Mouse (Mus musculus) ES-Bruce4 (cell line): ENCODE measurements around the gene Zap70. TPM values are rescaled to one million over a fixed set of nuclear protein-coding genes. Genes with fewer than 3 reads are reported as not detected.

Source experiments
- H3K27ac ChIP-seq: 2 replicates; pipeline ENCODE4 v1.5.1; 2012; ENCODE audit warnings: low read length, inconsistent platforms; ENCODE audit not compliant: insufficient read depth
- H3K27me3 ChIP-seq: 2 replicates; pipeline ENCODE4 v1.6.1; 2012; ENCODE audit warnings: mild to moderate bottlenecking, low read length, inconsistent platforms; ENCODE audit not compliant: control insufficient read depth, poor library complexity, insufficient read depth, severe bottlenecking
- H3K36me3 ChIP-seq: 2 replicates; pipeline ENCODE4 v1.6.1; 2012; ENCODE audit warnings: inconsistent platforms, mild to moderate bottlenecking, low read length, moderate library complexity; ENCODE audit not compliant: control insufficient read depth, poor library complexity, insufficient read depth, severe bottlenecking
- H3K4me1 ChIP-seq: one replicate; pipeline ENCODE4 v1.8.1; 2011; ENCODE audit warnings: low read length; ENCODE audit not compliant: control insufficient read depth, insufficient read depth
- H3K4me3 ChIP-seq: 2 replicates; pipeline ENCODE4 v1.5.1; 2011; ENCODE audit warnings: low read depth, mild to moderate bottlenecking, low read length
- H3K9ac ChIP-seq: 2 replicates; pipeline ENCODE4 v1.6.1; 2012; ENCODE audit warnings: low read depth, mild to moderate bottlenecking, inconsistent platforms; ENCODE audit not compliant: poor library complexity, severe bottlenecking
- H3K9me3 ChIP-seq: replicated peaks from 2 replicates; pipeline ENCODE4 v1.6.1; 2012; ENCODE audit warnings: mild to moderate bottlenecking, low read length, inconsistent platforms; ENCODE audit not compliant: control insufficient read depth, poor library complexity, insufficient read depth, severe bottlenecking
- CTCF ChIP-seq: IDR thresholded peaks from one replicate; pipeline ENCODE4 v1.8.1; 2011; ENCODE audit warnings: low read depth, low read length
- EP300 ChIP-seq: IDR thresholded peaks from 2 replicates; pipeline ENCODE4 v1.6.1; 2011; ENCODE audit warnings: low read depth, low read length; ENCODE audit not compliant: insufficient read depth
- POLR2A ChIP-seq: IDR thresholded peaks from one replicate; pipeline ENCODE4 v1.8.1; 2011; ENCODE audit warnings: low read length; ENCODE audit not compliant: insufficient read depth
- polyA plus RNA-seq: library from polyadenylated mRNA; stranded (reverse); fragments of >200 nt; gene quantifications from 2 replicates; pipeline ENCODE4 v1.2.4, GENCODE M21; 2011; ENCODE audit warnings: low read depth; ENCODE audit not compliant: missing spikeins, insufficient read depth, insufficient read length

Zap70 gene
- polyA plus RNA-seq, 1 experiment = 1.5 TPM

GRCm38 (mm10) chr1:36824356-36824755 lies 62.8 kb downstream of the Zap70 start:
- Histone ChIP-seq H3K4me1 (no peaks in the 10 kb centered on the region), H3K4me3 (no peak overlapping the region), H3K9me3 (no peaks in the 10 kb centered on the region; the same call in 1 of the 2 replicates), H3K9ac (no peak overlapping the region), H3K36me3 (peaks cover 59% of the 10 kb centered on the region), H3K27ac (no peak overlapping the region), H3K27me3 (no peaks in the 10 kb centered on the region)
- TF ChIP-seq EP300 = no peak
- no peak for TF ChIP-seq CTCF
- no peak for TF ChIP-seq POLR2A

- Histone ChIP-seq H3K4me1 (no peaks in the 10 kb centered on the region), H3K4me3 (no peak overlapping the region), H3K36me3 (peaks cover 50% of the 10 kb centered on the region), H3K9ac (peak overlapping the region; percentile 13; the same call in 1 of the 2 replicates), H3K27me3 (no peaks in the 10 kb centered on the region), H3K9me3 (no peaks in the 10 kb centered on the region), H3K27ac (peak overlapping the region; percentile 71)
- TF ChIP-seq CTCF = no peak
- TF ChIP-seq EP300 = peak; percentile 76
Observed at GRCm38 (mm10) chr1:36830913-36831866, 69.6 kb downstream of the Zap70 start.

Other genes with a start within 250 kb of the Zap70 start
- gene Cnnm3, start 249.9 kb upstream of the Zap70 start, polyA plus RNA-seq = 17.4 and 18.0 TPM in 2 replicates
- gene Ankrd23, start 224.9 kb upstream of the Zap70 start, polyA plus RNA-seq = 6.8 and 6.9 TPM in 2 replicates
- gene Gm42417, start 222.4 kb upstream of the Zap70 start, polyA plus RNA-seq = 1.2 TPM in 1 of 2 replicates, not detected in the other
- gene Ankrd39, start 214.4 kb upstream of the Zap70 start, polyA plus RNA-seq = 6.4 and 8.8 TPM in 2 replicates
- 6.5 and 11.2 TPM in 2 replicates for gene Sema4c, start 203.4 kb upstream of the Zap70 start, polyA plus RNA-seq
- gene Fam178b, start 78.6 kb upstream of the Zap70 start, polyA plus RNA-seq = 8.9 and 9.8 TPM in 2 replicates
- 509 and 516 TPM in 2 replicates for gene Cox5b, start 70.3 kb upstream of the Zap70 start, polyA plus RNA-seq
- gene 4933424G06Rik, start 51.6 kb upstream of the Zap70 start, polyA plus RNA-seq = 1.4 TPM in 1 of 2 replicates, not detected in the other
- gene Actr1b, start 47.4 kb upstream of the Zap70 start, polyA plus RNA-seq = 83.3 and 85.3 TPM in 2 replicates
- gene Tmem131, start 181.9 kb downstream of the Zap70 start, polyA plus RNA-seq = 77.1 and 77.7 TPM in 2 replicates